ENCODE assay signal across 8 mouse cellular contexts in genomic region chr11:104468751-104469268, GRCm38 (mm10). TPM values are rescaled to one million over a fixed set of nuclear protein-coding genes. Genes with fewer than 3 reads are reported as not detected.
DNase-seq lines count a peak whose midpoint lies in the region; ATAC-seq and TF ChIP-seq lines count a peak whose summit lies in the region.

Kansl1 (minus strand) TSS chr11:104468861.

- ATAC-seq in hindbrain, embryonic 16.5 days = peak; percentile 78
- no peak for ATAC-seq in monocyte, adult 5-6 weeks (replicated peaks; ENCODE audit: insufficient number of reproducible peaks, low FRiP score, low TSS enrichment, poor library complexity, severe bottlenecking)

- H3K27me3 ChIP-seq in C2C12 (ENCODE audit: control insufficient read depth, insufficient read depth, insufficient read length) = no peaks in the 10 kb centered on the region
- no peaks in the 10 kb centered on the region; the same call in 1 of the 2 replicates for H3K27me3 ChIP-seq in E14TG2a.4 (ENCODE audit: insufficient read depth, low read length)
- H3K27me3 ChIP-seq in hindbrain, embryonic 16.5 days (replicated peaks; ENCODE audit: control insufficient read depth, insufficient read depth, low read length) = no peaks in the 10 kb centered on the region
- no peaks in the 10 kb centered on the region for H3K27me3 ChIP-seq in liver, adult 2 months (ENCODE audit: control insufficient read depth, insufficient read depth, low read length)

- peaks cover 24% of the 10 kb centered on the region for H3K4me1 ChIP-seq in E14TG2a.4 (replicated peaks; ENCODE audit: low read depth, low read length)
- H3K4me1 ChIP-seq in hindbrain, embryonic 16.5 days (ENCODE audit: control insufficient read depth, insufficient read depth, low read depth, low read length) = peaks cover 19% of the 10 kb centered on the region
- H3K4me1 ChIP-seq in liver, adult 2 months (ENCODE audit: control insufficient read depth, insufficient read depth, low read length) = peaks cover 1% of the 10 kb centered on the region; the same call in 1 of the 2 replicates

- H3ac ChIP-seq in C2C12 (ENCODE audit: control insufficient read depth, insufficient read length, low read depth) = peak within 1 kb of the TSS; percentile 96

- TF ChIP-seq CTCF in C2C12 (IDR thresholded peaks at IDR 0.05; ENCODE audit: control insufficient read depth, insufficient read depth, insufficient read length) (no peak), E14TG2a.4 (conservative IDR thresholded peaks at IDR 0.05; ENCODE audit: low read length) (no peak)
- no peak for TF ChIP-seq CTCF in liver, adult 2 months (IDR thresholded peaks at IDR 0.05; ENCODE audit: low read depth, low read length)

- H3K4me2 ChIP-seq in hindbrain, embryonic 16.5 days (ENCODE audit: low read length) = peak within 1 kb of the TSS; percentile 76

- peak within 1 kb of the TSS; percentile 84 for H3K4me3 ChIP-seq in C2C12 (ENCODE audit: insufficient read depth, poor library complexity, severe bottlenecking)
- H3K4me3 ChIP-seq in E14TG2a.4 (replicated peaks; ENCODE audit: low read length) = peak within 1 kb of the TSS; percentile 87
- peak within 1 kb of the TSS; percentile 96 for H3K4me3 ChIP-seq in hindbrain, embryonic 16.5 days (ENCODE audit: low read length)
- peak within 1 kb of the TSS; percentile 92 for H3K4me3 ChIP-seq in liver, adult 2 months (ENCODE audit: insufficient read depth, low read depth, low read length)

- no peaks in the 10 kb centered on the region for H3K9me3 ChIP-seq in E14TG2a.4 (ENCODE audit: low read length)
- H3K9me3 ChIP-seq in hindbrain, embryonic 16.5 days (ENCODE audit: control insufficient read depth, low read length) = no peaks in the 10 kb centered on the region

- H3K9ac ChIP-seq in hindbrain, embryonic 16.5 days (ENCODE audit: low read depth, low read length) = peak within 1 kb of the TSS; percentile 97
- peak within 1 kb of the TSS; percentile 97 for H3K9ac ChIP-seq in liver, adult 2 months (ENCODE audit: low read depth, low read length)

- peak within 1 kb of the TSS; percentile 81 for H3K27ac ChIP-seq in hindbrain, embryonic 16.5 days (ENCODE audit: low read depth, low read length)
- H3K27ac ChIP-seq in liver, adult 2 months (replicated peaks; ENCODE audit: insufficient read depth, low read depth, low read length) = no peak within 1 kb of the TSS

- WGBS in hindbrain, embryonic 16.5 days = under 1% methylated on average over 24 of the region's 69 CpGs
- WGBS in liver, adult 2 months = 2% methylated on average over 50 of the region's 69 CpGs

- H3K79me2 ChIP-seq in C2C12 (ENCODE audit: control insufficient read depth, insufficient read depth) = peaks cover 37% of the 10 kb centered on the region
- peaks cover 6% of the 10 kb centered on the region; the same call in 1 of the 2 replicates for H3K79me2 ChIP-seq in liver, adult 2 months (ENCODE audit: control insufficient read depth, insufficient read depth, low read length)

- TF ChIP-seq POLR2A in liver, adult 2 months (IDR thresholded peaks at IDR 0.05; ENCODE audit: extremely low read depth, insufficient read depth, low read length) = no peak

- peak; percentile 51 for DNase-seq in cerebellum, adult 9-11 months
- DNase-seq in gastrocnemius, adult 18-20 months (ENCODE audit: low spot score) = no peak
- DNase-seq in liver, adult 2 months (ENCODE audit: extremely low read depth, low read depth, low spot score) = no peak
- no peak for DNase-seq in c-Kit-positive CD71-positive TER-119-positive erythroid progenitor cells, embryonic 14.5 days (ENCODE audit: low spot score)

- H3K36me3 ChIP-seq in C2C12 (ENCODE audit: control insufficient read depth, insufficient read depth) (peaks cover 19% of the 10 kb centered on the region), E14TG2a.4 (ENCODE audit: insufficient read depth, low read length) (peaks cover 28% of the 10 kb centered on the region)
- no peaks in the 10 kb centered on the region for H3K36me3 ChIP-seq in hindbrain, embryonic 16.5 days (ENCODE audit: control insufficient read depth, insufficient read depth, low read length)
- no peaks in the 10 kb centered on the region for H3K36me3 ChIP-seq in liver, adult 2 months (ENCODE audit: control insufficient read depth, insufficient read depth, low read length)

- H3K79me3 ChIP-seq in C2C12 (ENCODE audit: low read depth) = peaks cover 12% of the 10 kb centered on the region

TF ChIP-seq in C2C12, 6 proteins besides CTCF, POLR2A, EP300 and RAD21:
- TF ChIP-seq FOSL1 (IDR thresholded peaks at IDR 0.05; ENCODE audit: insufficient read depth, low read length, poor library complexity, severe bottlenecking) (no peak), CEBPB (IDR thresholded peaks at IDR 0.05; ENCODE audit: low read depth) (no peak), MYOD1 (IDR thresholded peaks at IDR 0.05; ENCODE audit: control insufficient read depth, insufficient read length, low read depth) (no peak), USF1 (IDR thresholded peaks at IDR 0.05; ENCODE audit: low read depth) (no peak), MAX (IDR thresholded peaks at IDR 0.05) (no peak), MYOG (IDR thresholded peaks at IDR 0.05; ENCODE audit: control insufficient read depth, extremely low read depth, insufficient read length) (no peak)
TF ChIP-seq in C2C12: peak in this region for 0.

RNA-seq across cellular contexts. Expression of gene Kansl1, which starts in this region (rescaled TPM):
- 14.5 TPM for polyA plus RNA-seq in C2C12 (2012; fragmentation: generic; extraction: Trizol)
- 10 to 100 TPM; 21.2 to 22.0 TPM for total RNA-seq in gastrocnemius, adult 18-20 months (2021)
- 22.2 and 26.3 TPM in 2 replicates for polyA plus RNA-seq in hindbrain, embryonic 16.5 days (2015; fragmentation: Nextera tagmentation; extraction: Ambion mirVana)
- total RNA-seq in liver, adult 2 months (2014; rRNA removed) = 13.7 and 15.5 TPM in 2 replicates
- 33.0 and 36.2 TPM in 2 replicates for polyA plus RNA-seq in liver, adult 2 months (2012; rRNA removed)
- 46.2 to 72.5 TPM (median 48.9 TPM) in 3 replicates for total RNA-seq in monocyte, adult 5-6 weeks (2017)
